Mouse (Mus musculus): ENCODE results near the gene Sh3bp4. TPM values are rescaled to one million over a fixed set of nuclear protein-coding genes. Genes with fewer than 3 reads are reported as not detected.

The Sh3bp4 gene
- total RNA-seq, 2 experiments from 2014 or later, result 17.6 to 20.4 TPM

GRCm38 (mm10) chr1:89183261-89183831 is 113.1 kb downstream of the Sh3bp4 start:
- no peak for DNase-seq (ENCODE audit: low spot score in 2 of 2)

GRCm38 (mm10) chr1:89184111-89184785 is 114.0 kb downstream of the Sh3bp4 start:
- DNase-seq (ENCODE audit: low spot score in 2 of 2), result peak in 1 of 2 experiments; percentile 27

- no peak for DNase-seq (ENCODE audit: low spot score in 2 of 2)
These were observed 114.6 kb downstream of the Sh3bp4 start for GRCm38 (mm10) chr1:89184839-89185238.

- no peak for DNase-seq (ENCODE audit: low spot score in 2 of 2)
These were observed 117.2 kb downstream of the Sh3bp4 start for GRCm38 (mm10) chr1:89187441-89187840.

GRCm38 (mm10) chr1:89188091-89188490 is 117.9 kb downstream of the Sh3bp4 start:
- DNase-seq (ENCODE audit: low spot score in 2 of 2), result no peak

- no peak for DNase-seq (ENCODE audit: low spot score in 2 of 2)
These were observed 119.0 kb downstream of the Sh3bp4 start for GRCm38 (mm10) chr1:89189204-89189603.

GRCm38 (mm10) chr1:89190621-89191020 is 120.4 kb downstream of the Sh3bp4 start:
- no peak for DNase-seq (ENCODE audit: low spot score in 2 of 2)

GRCm38 (mm10) chr1:89191127-89191740 is 121.0 kb downstream of the Sh3bp4 start:
- DNase-seq (ENCODE audit: low spot score in 2 of 2), result peak; percentile 39 to 53

GRCm38 (mm10) chr1:89192536-89193220 is 122.5 kb downstream of the Sh3bp4 start:
- DNase-seq (ENCODE audit: low spot score in 2 of 2), result no peak

GRCm38 (mm10) chr1:89193576-89193975 is 123.4 kb downstream of the Sh3bp4 start:
- DNase-seq (ENCODE audit: low spot score in 2 of 2), result peak; percentile 27 to 35

- peak; percentile 84 to 94 for DNase-seq (ENCODE audit: low spot score in 2 of 2)
These were observed 125.9 kb downstream of the Sh3bp4 start for GRCm38 (mm10) chr1:89195827-89196712.

Measured in left cerebral cortex, adult 18-20 months (tissue).